Mouse (Mus musculus) testis, adult 10 weeks (tissue): Measurements from ENCODE around the gene H2afb1. TPM values are rescaled to one million over a fixed set of nuclear protein-coding genes. Genes with fewer than 3 reads are reported as not detected.

ENCODE experiments used
- polyA plus RNA-seq: library from polyadenylated mRNA; stranded (reverse); fragments of 350-450 nt; fragmentation: Illumina TruSeq; extraction: RNeasy Lipid Tissue Mini Kit (QIAGEN cat#74804); gene quantifications from one replicate; pipeline ENCODE4 v1.2.3, GENCODE M21; 2014; ENCODE audit warnings: low read depth, low replicate concordance

The H2afb1 gene
- polyA plus RNA-seq = not detected

DNA sequence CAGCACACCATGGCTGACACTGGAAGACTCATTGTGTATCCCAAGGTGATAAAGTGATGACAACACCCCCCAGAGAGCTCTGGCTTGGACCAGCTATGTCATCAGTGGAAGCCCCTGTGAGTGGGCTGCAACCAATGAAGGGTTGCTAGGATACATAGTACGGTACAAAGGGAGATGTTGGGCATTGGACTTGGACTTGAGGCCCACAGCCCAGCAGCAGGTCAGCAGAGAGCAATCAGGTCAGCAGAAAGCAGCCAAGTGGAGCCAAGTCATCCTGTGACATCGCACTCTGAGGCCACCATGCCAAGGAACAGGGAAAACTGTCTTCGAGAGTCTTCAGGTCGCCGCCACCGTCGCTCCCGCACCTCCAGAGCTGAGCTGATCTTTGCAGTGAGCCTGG lies at the start of gene H2afb1:
H2afb1 (plus strand) TSS at position 301 of the 400 bp plus-strand sequence.

